In the genomic region with DNA sequence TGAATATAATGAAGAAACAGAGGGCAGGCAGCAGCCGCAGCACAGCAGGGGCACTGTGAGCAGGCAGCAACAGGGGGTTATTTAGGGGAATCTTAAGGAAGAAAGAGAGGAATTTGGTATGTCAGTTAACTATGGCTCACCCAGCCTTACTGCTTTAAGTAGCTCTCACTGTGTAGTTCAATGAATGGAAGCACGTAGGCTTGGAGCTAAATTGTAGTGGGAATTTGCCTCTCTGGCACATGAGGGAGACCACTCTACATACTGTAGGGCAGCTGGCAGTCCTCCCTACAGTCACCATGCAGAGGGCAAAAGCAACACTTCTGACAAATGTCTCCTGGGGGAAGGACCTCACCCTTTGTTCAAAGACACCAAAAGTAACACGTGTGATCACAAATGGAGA, we compare ENCODE assay signal across 12 mouse cellular contexts.
DNase-seq lines count a peak whose midpoint lies in the region; ATAC-seq and TF ChIP-seq lines count a peak whose summit lies in the region.
"Had no signal": no experiment of that assay in that cellular context is flagged by ENCODE, and none has a peak within 500 bp of the region (broad histone marks: within the 10 kb centered on the region; RNA-seq: fewer than 3 reads in every experiment).

No protein-coding gene starts in this region.

- H3K9ac ChIP-seq in hindbrain, postnatal 0 days (replicated peaks; ENCODE audit: low read length): no peak overlapping the region
- H3K9ac ChIP-seq in neural tube, embryonic 15.5 days (replicated peaks): no peak overlapping the region
- no peak overlapping the region for H3K9ac ChIP-seq in hindbrain, embryonic 13.5 days

- H3K27me3 ChIP-seq in hindbrain, embryonic 10.5 days (ENCODE audit: insufficient read depth, poor library complexity, severe bottlenecking): no peaks in the 10 kb centered on the region
- H3K27me3 ChIP-seq in hindbrain, postnatal 0 days (ENCODE audit: insufficient read depth, low read length): no peaks in the 10 kb centered on the region
- H3K27me3 ChIP-seq in neural tube, embryonic 15.5 days (replicated peaks): no peaks in the 10 kb centered on the region
- no peaks in the 10 kb centered on the region for H3K27me3 ChIP-seq in hindbrain, embryonic 13.5 days

- 0 out of 2 replicates have a peak, but pooled peaks cover 3% of the 10 kb centered on the region for H3K36me3 ChIP-seq in hindbrain, embryonic 10.5 days
- H3K36me3 ChIP-seq in hindbrain, postnatal 0 days (ENCODE audit: insufficient read depth, low read length): no peaks in the 10 kb centered on the region
- no peaks in the 10 kb centered on the region for H3K36me3 ChIP-seq in neural tube, embryonic 15.5 days
- H3K36me3 ChIP-seq in hindbrain, embryonic 13.5 days: no peaks in the 10 kb centered on the region

- H3K4me1 ChIP-seq in hindbrain, embryonic 10.5 days (replicated peaks): peaks cover 40% of the 10 kb centered on the region
- H3K4me1 ChIP-seq in hindbrain, postnatal 0 days (ENCODE audit: insufficient read depth, low read length): peaks cover 6% of the 10 kb centered on the region; the same call in 1 of the 2 replicates
- peaks cover 13% of the 10 kb centered on the region for H3K4me1 ChIP-seq in neural tube, embryonic 15.5 days
- H3K4me1 ChIP-seq in hindbrain, embryonic 13.5 days (replicated peaks): peaks cover 24% of the 10 kb centered on the region

- ATAC-seq in hindbrain, postnatal 0 days: no peak
- ATAC-seq in neural tube, embryonic 15.5 days (ENCODE audit: low FRiP score): no peak
- ATAC-seq in hindbrain, embryonic 13.5 days (ENCODE audit: low FRiP score): peak; percentile 61; the same call in 1 of the 2 replicates

- no peak overlapping the region for H3K4me3 ChIP-seq in hindbrain, embryonic 10.5 days
- H3K4me3 ChIP-seq in hindbrain, postnatal 0 days (ENCODE audit: low read length): no peak overlapping the region
- H3K4me3 ChIP-seq in neural tube, embryonic 15.5 days (replicated peaks): no peak overlapping the region
- H3K4me3 ChIP-seq in hindbrain, embryonic 13.5 days: no peak overlapping the region
- H3K4me3 ChIP-seq: gastrocnemius, adult 2 months had no signal

- H3K27ac ChIP-seq in hindbrain, embryonic 10.5 days: peak overlapping the region; percentile 62; the same call in 1 of the 2 replicates
- no peak overlapping the region for H3K27ac ChIP-seq in hindbrain, postnatal 0 days
- H3K27ac ChIP-seq in neural tube, embryonic 15.5 days (replicated peaks): no peak overlapping the region
- no peak overlapping the region for H3K27ac ChIP-seq in hindbrain, embryonic 13.5 days
- H3K27ac ChIP-seq: gastrocnemius, adult 2 months had no signal

- no peaks in the 10 kb centered on the region for H3K9me3 ChIP-seq in hindbrain, embryonic 10.5 days
- no peaks in the 10 kb centered on the region for H3K9me3 ChIP-seq in hindbrain, postnatal 0 days (ENCODE audit: low read length)
- H3K9me3 ChIP-seq in neural tube, embryonic 15.5 days (replicated peaks): no peaks in the 10 kb centered on the region
- no peaks in the 10 kb centered on the region for H3K9me3 ChIP-seq in hindbrain, embryonic 13.5 days

- WGBS in hindbrain, embryonic 10.5 days: 12% methylated on average over 3 of the region's 3 CpGs
- 23% methylated on average over 3 of the region's 3 CpGs for WGBS in hindbrain, postnatal 0 days
- WGBS in neural tube, embryonic 15.5 days: 18% methylated on average over 3 of the region's 3 CpGs
- WGBS in hindbrain, embryonic 13.5 days: 15% methylated on average over 3 of the region's 3 CpGs

- TF ChIP-seq CTCF in hindbrain, postnatal 0 days (IDR thresholded peaks at IDR 0.05; ENCODE audit: low read depth): no peak

- DNase-seq in hindbrain, embryonic 10.5 days (ENCODE audit: low spot score): peak; percentile 16
- DNase-seq in hindbrain, postnatal 0 days (ENCODE audit: low spot score): no peak
- peak; percentile 25 for DNase-seq in neural tube, embryonic 10.5 days (ENCODE audit: extremely low spot score, low spot score)
- no peak for DNase-seq in thymus, postnatal 0 days (ENCODE audit: low spot score)
- no peak for DNase-seq in adrenal gland, adult 8-10 months
- DNase-seq in c-Kit-positive CD71-positive TER-119-positive erythroid progenitor cells, embryonic 14.5 days (ENCODE audit: low spot score): no peak
- DNase-seq: kidney, adult 18-20 months; left cerebral cortex, postnatal 4 days; spleen, adult 18-20 months had no signal

- no peak overlapping the region for H3K4me2 ChIP-seq in hindbrain, postnatal 0 days (ENCODE audit: low read depth, low read length)
- H3K4me2 ChIP-seq in neural tube, embryonic 15.5 days: no peak overlapping the region
- H3K4me2 ChIP-seq in hindbrain, embryonic 13.5 days: no peak overlapping the region

Comparison
In these comparisons a context has a peak if more than half of its experiments do, and no peak if none do; other contexts are left out.
1. DNase-seq: peak in hindbrain, embryonic 10.5 days (single experiment) and neural tube, embryonic 10.5 days (single experiment); none in hindbrain, postnatal 0 days (single experiment), thymus, postnatal 0 days (single experiment), adrenal gland, adult 8-10 months (single experiment) and c-Kit-positive CD71-positive TER-119-positive erythroid progenitor cells, embryonic 14.5 days (single experiment).